9 mouse cellular contexts compared by ENCODE assay signal in genomic region chr13:37045005-37045404, GRCm38 (mm10). TPM values are rescaled to one million over a fixed set of nuclear protein-coding genes. Genes with fewer than 3 reads are reported as not detected.
DNase-seq lines count a peak whose midpoint lies in the region; ATAC-seq and TF ChIP-seq lines count a peak whose summit lies in the region.
"Had no signal": no experiment of that assay in that cellular context is flagged by ENCODE, and none has a peak within 500 bp of the region (broad histone marks: within the 10 kb centered on the region; RNA-seq: fewer than 3 reads in every experiment).

No protein-coding gene starts in this region.

- TF ChIP-seq RAD21 in MEL (IDR thresholded peaks at IDR 0.05; ENCODE audit: low read depth, low read length): no peak

- no peak overlapping the region for H3K9ac ChIP-seq in kidney, embryonic 15.5 days
- H3K9ac ChIP-seq in MEL (ENCODE audit: control insufficient read depth, low read depth, low read length, poor library complexity, severe bottlenecking): no peak overlapping the region
- H3K9ac ChIP-seq in liver, postnatal 0 days (replicated peaks): no peak overlapping the region
- H3K9ac ChIP-seq: embryonic facial prominence, embryonic 13.5 days had no signal

- no peaks in the 10 kb centered on the region for H3K4me1 ChIP-seq in kidney, embryonic 15.5 days
- no peaks in the 10 kb centered on the region for H3K4me1 ChIP-seq in MEL (ENCODE audit: control insufficient read depth in 1 of 2, insufficient read depth in 2 of 2, low read length in 2 of 2)
- H3K4me1 ChIP-seq in liver, postnatal 0 days (ENCODE audit: insufficient read depth): no peaks in the 10 kb centered on the region
- H3K4me1 ChIP-seq: embryonic facial prominence, embryonic 13.5 days had no signal

- H3K9me3 ChIP-seq in kidney, embryonic 15.5 days (replicated peaks): no peaks in the 10 kb centered on the region
- no peaks in the 10 kb centered on the region for H3K9me3 ChIP-seq in MEL (replicated peaks; ENCODE audit: insufficient read depth, low read length)
- H3K9me3 ChIP-seq in liver, postnatal 0 days (ENCODE audit: low read length): no peaks in the 10 kb centered on the region
- H3K9me3 ChIP-seq: embryonic facial prominence, embryonic 13.5 days had no signal

- no peak overlapping the region for H3K27ac ChIP-seq in kidney, embryonic 15.5 days
- H3K27ac ChIP-seq in MEL (ENCODE audit: control insufficient read depth, low read depth, low read length): no peak overlapping the region
- no peak overlapping the region for H3K27ac ChIP-seq in liver, postnatal 0 days (ENCODE audit: low read depth)
- H3K27ac ChIP-seq: embryonic facial prominence, embryonic 13.5 days had no signal

- H3K36me3 ChIP-seq in kidney, embryonic 15.5 days: no peaks in the 10 kb centered on the region
- H3K36me3 ChIP-seq in MEL (ENCODE audit: control insufficient read depth in 1 of 2, insufficient read depth in 2 of 2, low read length in 2 of 2): no peaks in the 10 kb centered on the region
- H3K36me3 ChIP-seq in liver, postnatal 0 days (replicated peaks; ENCODE audit: insufficient read depth, low read length): no peaks in the 10 kb centered on the region
- H3K36me3 ChIP-seq: embryonic facial prominence, embryonic 13.5 days had no signal

- H3K4me2 ChIP-seq in kidney, embryonic 15.5 days: no peak overlapping the region
- H3K4me2 ChIP-seq in liver, postnatal 0 days (ENCODE audit: low read depth, low read length): no peak overlapping the region
- H3K4me2 ChIP-seq: embryonic facial prominence, embryonic 13.5 days had no signal

- no peaks in the 10 kb centered on the region for H3K27me3 ChIP-seq in kidney, embryonic 15.5 days
- H3K27me3 ChIP-seq in MEL (ENCODE audit: control insufficient read depth in 1 of 2, insufficient read depth in 2 of 2, low read length in 2 of 2): no peaks in the 10 kb centered on the region
- H3K27me3 ChIP-seq in liver, postnatal 0 days (ENCODE audit: insufficient read depth, low read length): no peaks in the 10 kb centered on the region
- H3K27me3 ChIP-seq: embryonic facial prominence, embryonic 13.5 days had no signal

- intact Hi-C loops in left cerebral cortex, postnatal 25 days (cut with DNase I): no loop called here

- WGBS in kidney, embryonic 15.5 days: 88% methylated on average over 3 of the region's 3 CpGs
- WGBS in liver, postnatal 0 days (ENCODE audit: insufficient replicate concordance): 73% methylated on average over 3 of the region's 3 CpGs

- no peak overlapping the region for H3K4me3 ChIP-seq in kidney, embryonic 15.5 days (replicated peaks)
- H3K4me3 ChIP-seq in MEL (ENCODE audit: control insufficient read depth in 1 of 2, insufficient read depth in 1 of 2, low read depth in 2 of 2, low read length in 2 of 2): no peak overlapping the region
- no peak overlapping the region for H3K4me3 ChIP-seq in liver, postnatal 0 days (ENCODE audit: low read depth, low read length)
- H3K4me3 ChIP-seq: embryonic facial prominence, embryonic 13.5 days had no signal

- TF ChIP-seq POLR2A in MEL (IDR thresholded peaks at IDR 0.05; ENCODE audit: control insufficient read depth in 1 of 2, insufficient read depth in 1 of 2, low read depth in 1 of 2, low read length in 2 of 2, poor library complexity in 1 of 2): no peak

- TF ChIP-seq EP300 in MEL (IDR thresholded peaks at IDR 0.05; ENCODE audit: low read depth in 1 of 2, low read length in 2 of 2): no peak
- no peak for TF ChIP-seq EP300 in liver, postnatal 0 days (IDR thresholded peaks at IDR 0.05; ENCODE audit: low read depth)

- no peaks in the 10 kb centered on the region for H3K79me2 ChIP-seq in MEL (ENCODE audit: control insufficient read depth, insufficient read depth, low read length, poor library complexity)

- DNase-seq in adrenal gland, adult 2 months: peak; percentile 24
- DNase-seq in adrenal gland, postnatal 4 days (ENCODE audit: low spot score in 2 of 2): no peak
- DNase-seq in kidney, adult 9 months: peak; percentile 30
- peak; percentile 5 for DNase-seq in MEL (ENCODE audit: low read depth, low spot score)
- DNase-seq in liver, postnatal 0 days: no peak
- no peak for DNase-seq in left cerebral cortex, postnatal 25 days (ENCODE audit: low spot score in 2 of 2)

- peak in 2 of 3 experiments; percentile 15; a peak in 2 of 6 replicates for TF ChIP-seq CTCF in MEL (IDR thresholded peaks at IDR 0.05 in 2 of 3, conservative IDR thresholded peaks at IDR 0.05 in 1 of 3; ENCODE audit: control insufficient read depth in 1 of 3, insufficient read depth in 1 of 3, low read depth in 2 of 3, low read length in 3 of 3, poor library complexity in 1 of 3, severe bottlenecking in 1 of 3)
- peak; percentile 43; the same call in 1 of the 2 replicates for TF ChIP-seq CTCF in liver, postnatal 0 days (IDR thresholded peaks at IDR 0.05; ENCODE audit: low read depth)

- no peak for ATAC-seq in kidney, embryonic 15.5 days (replicated peaks; ENCODE audit: low FRiP score)
- no peak for ATAC-seq in liver, postnatal 0 days
- ATAC-seq in granulocyte monocyte progenitor cell, adult 5-6 weeks (replicated peaks; ENCODE audit: poor library complexity, severe bottlenecking): no peak

TF ChIP-seq in MEL, 35 proteins besides CTCF, POLR2A, EP300 and RAD21:
- TF ChIP-seq SMC3 (IDR thresholded peaks at IDR 0.05; ENCODE audit: low read depth, low read length) (no peak), GATA1 (IDR thresholded peaks at IDR 0.05; ENCODE audit: low read depth, low read length) (no peak), USF1 (IDR thresholded peaks at IDR 0.05; ENCODE audit: low read depth, low read length) (no peak), ETS1 (IDR thresholded peaks at IDR 0.05; ENCODE audit: low read depth, low read length) (no peak), TAL1 (IDR thresholded peaks at IDR 0.05; ENCODE audit: low read length) (no peak), JUND (IDR thresholded peaks at IDR 0.05; ENCODE audit: low read depth, low read length) (no peak), ZMIZ1 (IDR thresholded peaks at IDR 0.05; ENCODE audit: low read depth, low read length) (no peak), CHD1 (IDR thresholded peaks at IDR 0.05; ENCODE audit: low read depth, low read length) (no peak), POLR2AphosphoS5 (IDR thresholded peaks at IDR 0.05; ENCODE audit: borderline replicate concordance, low read depth, low read length) (no peak), UBTF (IDR thresholded peaks at IDR 0.05; ENCODE audit: borderline replicate concordance, insufficient read depth, low read depth, low read length) (no peak), ELF1 (IDR thresholded peaks at IDR 0.05; ENCODE audit: low read depth, low read length) (no peak), ZKSCAN1 (IDR thresholded peaks at IDR 0.05; ENCODE audit: low read depth, low read length) (no peak), MYB (IDR thresholded peaks at IDR 0.05; ENCODE audit: low read depth, low read length) (no peak), MXI1 (IDR thresholded peaks at IDR 0.05; ENCODE audit: low read depth, low read length) (no peak), SIN3A (IDR thresholded peaks at IDR 0.05; ENCODE audit: low read length) (no peak)

RNA-seq across cellular contexts. Expression of gene F13a1, which starts 5.0 kb away (rescaled TPM):
- total RNA-seq in adrenal gland, adult 2 months (2021): 10 to 100 TPM; 11.4 to 24.7 TPM
- polyA plus RNA-seq in adrenal gland, adult 2 months (2012; rRNA removed): 0.71 and 0.79 TPM in 2 replicates
- 10 to 100 TPM; 12.0 to 12.5 TPM for total RNA-seq in adrenal gland, postnatal 4 days (2021)
- polyA plus RNA-seq in kidney, embryonic 15.5 days (2015; fragmentation: Nextera tagmentation; extraction: Ambion mirVana): 12.4 and 12.5 TPM in 2 replicates
- not detected in 2 replicates for total RNA-seq in MEL (2012; rRNA removed)
- not detected for polyA plus RNA-seq in MEL (2012; ENCODE audit: insufficient read depth in 1 of 2, insufficient read length in 2 of 2, low read depth in 1 of 2, low replicate concordance in 2 of 2, missing spikeins in 1 of 2)
- polyA plus RNA-seq in liver, postnatal 0 days (2015; fragmentation: Nextera tagmentation; extraction: Ambion mirVana): 7.4 and 9.3 TPM in 2 replicates
- 334 and 375 TPM in 2 replicates for total RNA-seq in granulocyte monocyte progenitor cell, adult 5-6 weeks (2014; fragmentation: Nextera tagmentation)
- total RNA-seq in granulocyte monocyte progenitor cell, adult 5-6 weeks (2017): 472 and 502 TPM in 2 replicates
- 1 to 10 TPM; 3.9 to 4.5 TPM for total RNA-seq in left cerebral cortex, postnatal 25 days (2021)

Comparison
In these comparisons a context has a peak if more than half of its experiments do, and no peak if none do; other contexts are left out.
1. DNase-seq: peak in adrenal gland, adult 2 months (single experiment), kidney, adult 9 months (single experiment) and MEL (single experiment); none in adrenal gland, postnatal 4 days (0 of 2), liver, postnatal 0 days (single experiment) and left cerebral cortex, postnatal 25 days (0 of 2).
2. RNA of gene F13a1, which starts 5.0 kb away (total RNA-seq): 334 to 502 TPM in granulocyte monocyte progenitor cell, adult 5-6 weeks; 11.4 to 24.7 TPM in adrenal gland, adult 2 months, 12.0 to 12.5 TPM in adrenal gland, postnatal 4 days, 3.9 to 4.5 TPM in left cerebral cortex, postnatal 25 days and not detected in MEL; every median in the first group is over 10 times any median in the second.